Mouse (Mus musculus) kidney, adult 8-10 months (tissue): ENCODE measurements around the gene Azin2.

Experiments used
- DNase-seq, 2 experiments: peaks; one replicate each; pipeline ENCODE4 v3.0.0; 2022

Azin2 gene

GRCm38 (mm10) chr4:128924841-128925606 is 37.2 kb downstream of the Azin2 start:
- peak; percentile 65 to 76 for DNase-seq

- no peak for DNase-seq
These were observed 38.6 kb downstream of the Azin2 start for GRCm38 (mm10) chr4:128923603-128924002.

GRCm38 (mm10) chr4:128919106-128919505 is 43.1 kb downstream of the Azin2 start:
- DNase-seq, result no peak

- no peak for DNase-seq
These were observed 44.1 kb downstream of the Azin2 start for GRCm38 (mm10) chr4:128918187-128918586.

GRCm38 (mm10) chr4:128917756-128918155 is 44.5 kb downstream of the Azin2 start:
- DNase-seq, result no peak

- DNase-seq, result no peak
These were observed 45.1 kb downstream of the Azin2 start for GRCm38 (mm10) chr4:128917119-128917518.

GRCm38 (mm10) chr4:128913794-128914193 is 48.4 kb downstream of the Azin2 start:
- no peak for DNase-seq

GRCm38 (mm10) chr4:128912085-128912484 is 50.2 kb downstream of the Azin2 start:
- no peak for DNase-seq

GRCm38 (mm10) chr4:128910276-128911063 is 51.8 kb downstream of the Azin2 start:
- no peak for DNase-seq

GRCm38 (mm10) chr4:128909378-128909831 is 52.8 kb downstream of the Azin2 start:
- no peak for DNase-seq

GRCm38 (mm10) chr4:128908586-128909377 is 53.5 kb downstream of the Azin2 start:
- no peak for DNase-seq

GRCm38 (mm10) chr4:128907238-128907968 is 54.8 kb downstream of the Azin2 start:
- no peak for DNase-seq

GRCm38 (mm10) chr4:128906757-128907156 is 55.5 kb downstream of the Azin2 start:
- no peak for DNase-seq

GRCm38 (mm10) chr4:128905251-128905650 is 57.0 kb downstream of the Azin2 start:
- no peak for DNase-seq

GRCm38 (mm10) chr4:128904035-128904800 is 58.0 kb downstream of the Azin2 start:
- DNase-seq, result no peak

- DNase-seq, result no peak
These were observed 59.9 kb downstream of the Azin2 start for GRCm38 (mm10) chr4:128902390-128902789.

- no peak for DNase-seq
These were observed 61.8 kb downstream of the Azin2 start for GRCm38 (mm10) chr4:128900484-128900883.

- peak; percentile 63 to 69 for DNase-seq
These were observed 62.9 kb downstream of the Azin2 start for GRCm38 (mm10) chr4:128899332-128899731.

- DNase-seq, result peak; percentile 26 to 35
These were observed 64.3 kb downstream of the Azin2 start for GRCm38 (mm10) chr4:128897911-128898421.

- DNase-seq, result no peak
These were observed 65.6 kb downstream of the Azin2 start for GRCm38 (mm10) chr4:128896667-128897066.

GRCm38 (mm10) chr4:128895841-128896240 is 66.4 kb downstream of the Azin2 start:
- no peak for DNase-seq
